Mouse (Mus musculus) midbrain, embryonic 14.5 days (tissue): ENCODE results near the gene Sfpq. TPM values are rescaled to one million over a fixed set of nuclear protein-coding genes. Genes with fewer than 3 reads are reported as not detected.

ENCODE experiments used
- ATAC-seq: fragments of 200-750 bp; cut with Nextera tagmentation; 2 replicates; pipeline ENCODE4 v1.8.0; 2017; ENCODE audit warnings: moderate number of reproducible peaks, moderate library complexity; ENCODE audit not compliant: low FRiP score, low TSS enrichment
- DNase-seq: peaks from one replicate; pipeline ENCODE4 v3.0.0-alpha.2; 2015
- H3K27ac ChIP-seq: fragments of 300-500 bp; sonication (generic); replicated peaks from 2 replicates; pipeline ENCODE4 v1.5.1; 2014; ENCODE audit warnings: mild to moderate bottlenecking, low read depth, low read length, moderate library complexity
- H3K27me3 ChIP-seq: fragments of 300-500 bp; sonication (generic); 2 replicates; pipeline ENCODE4 v1.6.1; 2014; ENCODE audit warnings: low read length, control low read depth, mixed read lengths; ENCODE audit not compliant: control insufficient read depth, insufficient read depth
- H3K36me3 ChIP-seq: fragments of 300-500 bp; sonication (generic); 2 replicates; pipeline ENCODE4 v1.6.1; 2014; ENCODE audit warnings: low read length, control low read depth; ENCODE audit not compliant: control insufficient read depth, insufficient read depth
- H3K4me1 ChIP-seq: fragments of 300-500 bp; sonication (generic); 2 replicates; pipeline ENCODE4 v1.6.1; 2014; ENCODE audit warnings: mild to moderate bottlenecking, antibody characterized with exemption, low read length, control low read depth; ENCODE audit not compliant: control insufficient read depth, insufficient read depth
- H3K4me2 ChIP-seq: fragments of 300-500 bp; sonication (generic); 2 replicates; pipeline ENCODE4 v1.6.1; 2014; ENCODE audit warnings: mild to moderate bottlenecking, low read length, moderate library complexity
- H3K4me3 ChIP-seq: fragments of 300-500 bp; sonication (generic); replicated peaks from 2 replicates; pipeline ENCODE4 v1.5.1; 2014; ENCODE audit warnings: low read depth, low read length
- H3K9ac ChIP-seq: fragments of 300-500 bp; sonication (generic); replicated peaks from 2 replicates; pipeline ENCODE4 v1.6.1; 2014; ENCODE audit warnings: mild to moderate bottlenecking, low read length, moderate library complexity
- H3K9me3 ChIP-seq: fragments of 300-500 bp; sonication (generic); 2 replicates; pipeline ENCODE4 v1.6.1; 2016; ENCODE audit warnings: low read length, control low read depth, mixed read lengths; ENCODE audit not compliant: control insufficient read depth
- WGBS: fragments of 180-500 bp; shearing (Covaris S2); extraction: QIAGEN DNeasy Blood & Tissue Kit; methylation state at CpG from one replicate; pipeline ENCODE4 v1.1.7; 2014; 5-methylcytosine and 5-hydroxymethylcytosine counted together
- polyA plus RNA-seq: library from polyadenylated mRNA; unstranded; fragments of >200 nt; fragmentation: Nextera tagmentation; extraction: Ambion mirVana; gene quantifications from 2 replicates; pipeline ENCODE4 v1.2.1, GENCODE M21; 2014

Gene Sfpq
- polyA plus RNA-seq, 1 experiment from 2014 or later = 119 TPM

DNA sequence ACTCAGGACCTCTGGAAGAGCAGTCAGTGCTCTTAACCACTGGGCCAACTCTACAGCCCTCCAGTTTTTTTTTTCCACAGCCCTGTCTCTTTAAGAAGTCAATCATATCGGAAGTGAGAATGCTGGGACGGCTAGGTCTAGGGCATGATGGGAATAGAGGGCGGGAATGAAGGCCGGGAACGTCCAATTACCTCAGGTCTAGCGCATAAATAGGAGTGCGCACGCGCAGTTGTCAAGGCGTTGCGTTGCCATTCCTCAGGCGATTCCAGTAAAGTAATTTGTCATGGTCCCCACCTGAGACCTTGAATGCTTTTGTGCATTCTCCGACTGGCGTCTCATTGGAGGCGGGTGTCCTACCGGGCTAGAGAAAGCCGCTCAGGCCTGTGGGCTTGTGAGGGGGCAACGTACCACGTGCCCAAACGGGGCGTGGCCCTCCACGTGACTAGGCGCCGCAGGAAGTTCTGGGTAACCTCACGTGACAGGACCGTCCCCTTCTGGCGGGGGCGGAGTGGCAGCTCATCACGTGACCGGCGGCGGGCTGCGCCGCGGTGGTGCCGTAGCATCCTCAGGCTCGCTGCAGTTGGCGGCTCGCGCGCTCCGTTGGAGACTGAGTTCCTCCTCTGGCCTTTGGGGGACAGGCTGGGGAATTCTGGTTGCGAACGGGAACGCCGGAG, 55.9 kb downstream of the Sfpq start, which contains the start of gene Zmym6:
TSS of gene Zmym6 (plus strand) at position 509 of the 674 bp plus-strand sequence.
- ATAC-seq (peak; percentile 97), DNase-seq (peak; percentile 99)
- peak within 1 kb of the TSS; percentile 73 for H3K4me2 ChIP-seq

DNA sequence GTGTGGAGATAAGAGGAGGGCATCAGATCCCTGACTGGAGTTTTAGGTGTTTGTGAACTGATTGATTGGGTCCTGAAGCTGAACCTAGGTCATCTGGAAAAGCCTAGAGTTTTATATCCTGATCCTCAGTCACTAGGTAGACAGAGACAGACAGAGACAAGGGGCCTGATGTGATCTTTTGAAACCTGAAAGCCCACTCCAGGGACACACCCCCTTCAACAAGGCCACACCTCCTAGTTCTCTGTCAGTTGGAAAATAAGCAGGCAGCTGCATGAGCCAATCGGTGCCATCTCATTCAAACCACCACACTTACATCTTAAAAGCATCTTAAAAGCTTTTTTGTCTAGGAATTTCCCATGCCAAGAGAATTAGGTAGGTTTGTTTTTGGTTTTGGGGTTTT, 59.7 kb downstream of the Sfpq start:
- ATAC-seq = no peak
- no peak overlapping the region for H3K27ac ChIP-seq
- H3K4me3 ChIP-seq = no peak overlapping the region
- H3K27me3 ChIP-seq = no peaks in the 10 kb centered on the region
- H3K4me2 ChIP-seq = no peak overlapping the region
- H3K9me3 ChIP-seq = no peaks in the 10 kb centered on the region
- H3K36me3 ChIP-seq = no peaks in the 10 kb centered on the region; the same call in 1 of the 2 replicates
- H3K4me1 ChIP-seq = peaks cover 10% of the 10 kb centered on the region
- DNase-seq = no peak
- WGBS = 48% methylated on average over 1 of the region's 1 CpGs
- no peak overlapping the region for H3K9ac ChIP-seq

More for the DNA sequence above, 55.9 kb downstream of the Sfpq start, which contains the start of gene Zmym6:
- no peaks in the 10 kb centered on the region for H3K36me3 ChIP-seq
- peak within 1 kb of the TSS; percentile 95 for H3K27ac ChIP-seq
- WGBS = under 1% methylated on average over 46 of the region's 46 CpGs
- no peaks in the 10 kb centered on the region for H3K27me3 ChIP-seq
- peaks cover 10% of the 10 kb centered on the region for H3K4me1 ChIP-seq
- peak within 1 kb of the TSS; percentile 63 for H3K4me3 ChIP-seq
- H3K9me3 ChIP-seq = no peaks in the 10 kb centered on the region
- H3K9ac ChIP-seq = peak within 1 kb of the TSS; percentile 57

DNA sequence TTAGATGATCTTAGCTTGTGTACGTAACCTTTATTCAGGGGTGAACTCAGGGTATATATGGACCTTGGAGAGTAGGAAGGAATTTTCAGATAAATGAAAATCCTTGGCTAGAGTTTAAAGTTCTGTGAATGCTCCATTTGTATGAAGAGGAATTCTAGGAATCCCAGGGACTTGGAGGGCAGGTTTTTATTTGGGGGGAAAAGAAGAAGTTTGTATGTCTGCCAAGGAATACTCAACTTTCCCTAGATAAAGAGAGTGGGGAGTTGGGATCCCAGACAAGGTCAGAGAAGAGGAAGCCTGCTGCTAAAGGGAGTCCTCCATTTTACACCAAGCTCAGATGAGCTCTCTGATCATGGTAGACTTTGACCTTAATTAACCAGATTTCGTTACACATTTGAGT, 62.0 kb downstream of the Sfpq start:
- H3K27ac ChIP-seq = no peak overlapping the region
- no peak overlapping the region for H3K4me3 ChIP-seq
- H3K27me3 ChIP-seq = no peaks in the 10 kb centered on the region
- H3K9me3 ChIP-seq = no peaks in the 10 kb centered on the region
- peaks cover 5% of the 10 kb centered on the region for H3K4me1 ChIP-seq
- DNase-seq = no peak
- H3K4me2 ChIP-seq = no peak overlapping the region
- peaks cover under 1% of the 10 kb centered on the region; the same call in 1 of the 2 replicates for H3K36me3 ChIP-seq
- ATAC-seq = no peak
- WGBS = 90% methylated on average over 2 of the region's 2 CpGs
- H3K9ac ChIP-seq = no peak overlapping the region

DNA sequence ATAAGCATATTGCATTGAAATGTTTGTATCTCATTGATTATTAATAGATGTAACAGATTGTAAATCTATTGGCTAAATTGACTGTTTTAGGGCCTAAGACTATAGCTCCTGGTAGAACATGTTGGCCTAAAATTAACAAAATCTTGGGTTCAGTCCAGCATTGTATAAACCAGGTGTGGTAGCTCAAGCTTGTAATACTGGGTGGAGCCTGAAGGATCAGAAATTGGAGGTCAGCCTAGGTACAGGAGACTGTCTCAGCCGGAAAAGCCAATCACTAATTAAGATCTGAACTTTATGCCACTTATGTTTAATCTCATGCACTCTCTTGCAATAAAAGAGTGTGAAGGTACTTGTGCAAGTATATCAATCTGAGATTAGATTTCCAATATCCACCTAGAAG, 64.6 kb downstream of the Sfpq start:
- Histone ChIP-seq H3K4me2 (no peak overlapping the region), H3K36me3 (peaks cover 20% of the 10 kb centered on the region), H3K27ac (no peak overlapping the region), H3K9me3 (no peaks in the 10 kb centered on the region), H3K4me3 (no peak overlapping the region), H3K9ac (no peak overlapping the region), H3K27me3 (no peaks in the 10 kb centered on the region), H3K4me1 (no peaks in the 10 kb centered on the region)
- DNase-seq (no peak), ATAC-seq (no peak)
- 83% methylated on average over 1 of the region's 1 CpGs for WGBS

Other genes starting within 250 kb of the Sfpq start
- 33.7 and 37.7 TPM in 2 replicates for gene Zmym4, start 53.2 kb upstream of the Sfpq start, polyA plus RNA-seq
- gene Zmym1, start 39.8 kb downstream of the Sfpq start, polyA plus RNA-seq = 20.1 and 38.2 TPM in 2 replicates
- 33.4 and 42.8 TPM in 2 replicates for gene Zmym6, start 56.1 kb downstream of the Sfpq start, polyA plus RNA-seq
- gene Tmem35b, start 102.4 kb downstream of the Sfpq start, polyA plus RNA-seq = 15.7 and 17.6 TPM in 2 replicates
- gene Dlgap3, start 147.9 kb downstream of the Sfpq start, polyA plus RNA-seq = 22.3 and 25.5 TPM in 2 replicates
- gene Smim12, start 222.5 kb downstream of the Sfpq start, polyA plus RNA-seq = 43.0 and 52.2 TPM in 2 replicates